Mouse (Mus musculus) heart, postnatal 0 days (tissue): ENCODE results near the gene Myo5a.

Source experiments
- CTCF ChIP-seq: IDR thresholded peaks from 2 replicates; pipeline ENCODE4 v1.5.1; 2016; ENCODE audit warnings: antibody characterized with exemption, control low read depth, low read depth
- EP300 ChIP-seq: IDR thresholded peaks from 2 replicates; pipeline ENCODE4 v1.6.1; 2016; ENCODE audit warnings: antibody characterized with exemption, low read depth

DNA sequence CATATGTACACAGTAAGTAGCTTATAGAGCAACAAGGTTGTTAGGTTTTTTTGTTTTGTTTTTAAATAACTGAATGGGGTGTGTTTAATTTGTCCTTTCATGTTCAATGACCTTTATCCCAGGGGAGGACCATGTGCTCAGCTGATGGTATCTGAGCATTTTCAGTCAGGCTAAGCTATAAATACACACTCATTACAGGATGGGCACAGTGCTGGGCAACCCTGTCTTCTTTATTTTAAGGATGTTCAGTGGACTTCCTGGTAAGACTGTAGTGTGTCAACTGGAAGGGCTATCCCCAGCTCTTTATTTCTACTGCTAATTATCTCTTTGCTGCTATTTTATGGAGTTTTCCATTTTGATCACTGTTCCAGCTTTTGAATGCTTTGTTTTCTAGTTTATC lies 92.8 kb downstream of the Myo5a start:
- TF ChIP-seq EP300 = no peak
- no peak for TF ChIP-seq CTCF
